Mouse (Mus musculus) lung, adult 2 months (tissue): ENCODE measurements at regions not wholly inside any gene's neighbourhood (a gene's known extent, or its start where the extent isn't known, plus 50 kb on each side); places are given as distances from the start of the nearest gene placed in this dataset.

Experiments used
- CTCF ChIP-seq: fragments of 200-500 bp; IDR thresholded peaks from 2 replicates; pipeline ENCODE4 v1.5.1; 2011; ENCODE audit warnings: mild to moderate bottlenecking, low read length, control low read depth; ENCODE audit not compliant: insufficient read depth
- POLR2A ChIP-seq: fragments of 200-500 bp; IDR thresholded peaks from 2 replicates; pipeline ENCODE4 v1.6.1; 2011; ENCODE audit warnings: low read depth, mild to moderate bottlenecking, control low read depth, low read length, borderline replicate concordance; ENCODE audit errors: extremely low read depth

DNA sequence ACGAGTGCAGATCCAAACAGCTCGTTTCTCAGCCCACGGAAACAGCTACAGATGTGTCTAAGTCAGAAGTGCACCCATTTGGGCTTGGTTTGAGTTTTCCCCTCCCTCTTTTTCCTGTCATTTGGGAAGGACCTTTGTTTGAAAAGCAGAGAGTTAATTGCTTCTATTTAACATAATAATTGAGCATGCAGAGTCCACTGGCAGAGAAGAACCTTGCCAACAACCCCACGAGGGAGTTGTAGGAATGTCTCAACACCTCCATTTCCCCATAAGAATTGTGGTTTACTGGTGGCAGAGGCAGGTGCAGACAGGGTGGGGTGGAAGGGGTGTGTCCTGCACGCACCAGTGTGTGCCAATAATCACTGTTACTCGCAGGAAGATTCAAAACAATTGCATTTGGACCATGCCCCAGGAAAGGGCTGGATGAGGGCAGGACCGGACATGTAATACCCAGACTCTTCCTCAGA lies 126.3 kb downstream of the Tas2r134 start:
- TF ChIP-seq CTCF (no peak), POLR2A (no peak)
